Mouse (Mus musculus) lung, adult 2 months (tissue): ENCODE results near the gene Hmgb1.

Experiments used
- CTCF ChIP-seq: fragments of 200-500 bp; IDR thresholded peaks from 2 replicates; pipeline ENCODE4 v1.5.1; 2011; ENCODE audit warnings: mild to moderate bottlenecking, low read length, control low read depth; ENCODE audit not compliant: insufficient read depth
- POLR2A ChIP-seq: fragments of 200-500 bp; IDR thresholded peaks from 2 replicates; pipeline ENCODE4 v1.6.1; 2011; ENCODE audit warnings: low read depth, mild to moderate bottlenecking, control low read depth, low read length, borderline replicate concordance; ENCODE audit errors: extremely low read depth

DNA sequence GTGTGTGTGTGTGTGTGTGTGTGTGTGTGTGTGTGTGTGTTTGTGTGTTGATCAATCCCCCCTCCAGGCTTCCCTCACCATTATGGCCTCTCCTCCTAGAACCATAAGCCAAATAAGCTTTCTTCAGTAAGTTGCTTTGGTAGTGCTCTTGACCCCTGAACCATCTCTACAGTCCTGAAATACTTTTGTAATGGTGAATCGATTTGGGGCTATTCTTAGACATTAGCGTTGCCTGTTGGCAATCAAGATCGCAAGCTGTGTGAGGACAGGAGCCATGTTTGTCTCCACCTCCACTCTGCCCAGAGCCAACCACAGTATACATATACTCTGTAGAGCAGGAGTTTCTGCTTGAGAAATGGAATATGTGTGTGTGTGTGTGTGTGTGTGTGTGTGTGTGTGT, 175.2 kb downstream of the Hmgb1 start:
- no peak for TF ChIP-seq POLR2A
- TF ChIP-seq CTCF = no peak
